Mouse (Mus musculus): ENCODE measurements at regions not wholly inside any gene's neighbourhood (a gene's known extent, or its start where the extent isn't known, plus 50 kb on each side); places are given as distances from the start of the nearest gene placed in this dataset.
"Not testable (repeated sequence)": the region's sequence is repeated elsewhere in the genome, so short reads cannot be mapped to it uniquely, and the experiment has no call there.

GRCm38 (mm10) chr2:18617520-18617919 is 54.7 kb upstream of the Commd3 start:
- no peak for DNase-seq (ENCODE audit: low read depth)

DNA sequence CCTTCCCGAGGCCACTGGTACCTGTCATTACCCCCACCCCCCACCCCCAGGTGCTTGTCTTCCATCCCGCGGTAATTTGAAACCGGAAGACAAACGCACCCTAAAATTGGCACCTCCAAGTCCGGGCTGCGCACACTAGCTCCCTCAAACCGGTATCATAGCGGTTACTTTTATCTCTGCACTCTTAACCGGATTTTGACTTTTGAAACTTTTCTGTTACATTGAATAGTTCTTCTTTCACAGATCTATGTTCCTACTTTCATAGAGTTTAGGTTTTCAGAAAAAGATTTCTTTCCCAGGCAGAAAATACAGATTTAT is 62.4 kb upstream of the Commd3 start:
- DNase-seq (ENCODE audit: low read depth), result peak; percentile 78

- DNase-seq (ENCODE audit: low read depth), result peak; percentile 55
Measured at GRCm38 (mm10) chr2:18609075-18609867, 62.9 kb upstream of the Commd3 start.

- peak; percentile 78 for DNase-seq (ENCODE audit: low read depth)
Measured at GRCm38 (mm10) chr2:18608260-18609074, 63.7 kb upstream of the Commd3 start.

- peak; percentile 60 for DNase-seq (ENCODE audit: low read depth)
Measured at GRCm38 (mm10) chr2:18607586-18608259, 64.5 kb upstream of the Commd3 start.

- peak; percentile 71 for DNase-seq (ENCODE audit: low read depth)
Measured at GRCm38 (mm10) chr2:18607088-18607487, 65.1 kb upstream of the Commd3 start.

GRCm38 (mm10) chr2:18592221-18592620 is 80.0 kb upstream of the Commd3 start:
- peak; percentile 16 for DNase-seq (ENCODE audit: low read depth)

GRCm38 (mm10) chr2:18588232-18588631 is 84.0 kb upstream of the Commd3 start:
- no peak for DNase-seq (ENCODE audit: low read depth)

DNA sequence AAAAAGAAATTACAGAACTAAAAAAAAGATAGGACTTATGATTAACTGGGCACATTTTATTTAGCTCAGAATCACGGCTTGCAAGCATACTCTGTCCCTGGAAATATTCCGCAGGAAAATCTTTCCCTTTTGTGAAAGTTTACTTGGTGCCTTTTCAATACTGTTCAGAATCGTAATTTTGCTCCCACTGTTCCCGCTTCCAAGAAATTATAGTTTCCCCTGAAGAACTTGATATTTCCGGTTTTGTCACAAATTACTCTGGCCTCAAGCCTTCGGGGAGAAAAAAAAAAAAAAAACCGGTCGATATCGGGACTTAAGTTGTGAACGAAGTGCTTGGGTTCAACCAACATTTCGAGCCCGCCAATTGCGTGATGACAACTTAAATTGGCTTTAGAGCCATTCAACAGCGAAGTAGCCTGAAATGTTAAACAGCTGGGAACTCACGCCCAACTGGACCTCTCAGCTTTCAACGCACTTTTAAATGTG is 84.4 kb upstream of the Commd3 start:
- DNase-seq (ENCODE audit: low read depth), result peak; percentile 58

GRCm38 (mm10) chr2:18586925-18587724 is 85.1 kb upstream of the Commd3 start:
- DNase-seq (ENCODE audit: low read depth), result peak; percentile 84

DNA sequence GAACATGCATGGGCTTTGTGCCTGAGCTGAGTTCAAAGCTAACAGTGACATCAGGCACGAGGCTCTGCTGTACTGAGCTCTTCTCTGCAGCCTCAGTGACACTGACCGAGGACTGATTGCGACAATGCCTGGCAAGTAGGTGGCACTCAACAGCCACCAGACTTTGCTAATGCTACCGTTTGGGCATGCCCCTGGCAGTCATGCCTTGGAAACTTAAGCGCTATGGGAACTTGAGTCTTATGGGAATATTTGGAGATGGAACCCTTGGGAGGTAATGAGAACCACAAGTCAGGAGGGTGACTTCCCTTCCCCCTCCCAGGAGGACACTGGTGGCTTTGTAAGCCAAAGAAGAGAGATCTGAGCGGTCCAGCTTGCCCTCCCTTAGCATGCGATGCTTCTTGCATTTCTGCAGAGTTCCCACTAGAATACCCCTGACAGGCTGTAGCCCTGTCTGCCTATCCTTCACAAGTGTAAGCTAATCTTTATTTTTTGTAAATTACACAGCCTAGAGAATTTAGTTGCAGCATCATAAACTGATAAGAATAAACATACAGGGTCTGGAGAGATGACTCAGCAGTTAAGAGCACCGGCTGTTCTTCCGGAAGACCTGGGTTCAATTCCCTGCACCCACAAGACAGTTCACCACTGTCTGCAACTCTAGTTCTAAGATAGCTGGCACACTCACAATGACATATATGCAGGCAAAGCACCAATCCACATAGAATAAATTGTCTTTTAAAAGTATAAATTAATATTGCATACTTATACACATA is 86.4 kb upstream of the Commd3 start:
- DNase-seq (ENCODE audit: low read depth), result peak; percentile 29

DNA sequence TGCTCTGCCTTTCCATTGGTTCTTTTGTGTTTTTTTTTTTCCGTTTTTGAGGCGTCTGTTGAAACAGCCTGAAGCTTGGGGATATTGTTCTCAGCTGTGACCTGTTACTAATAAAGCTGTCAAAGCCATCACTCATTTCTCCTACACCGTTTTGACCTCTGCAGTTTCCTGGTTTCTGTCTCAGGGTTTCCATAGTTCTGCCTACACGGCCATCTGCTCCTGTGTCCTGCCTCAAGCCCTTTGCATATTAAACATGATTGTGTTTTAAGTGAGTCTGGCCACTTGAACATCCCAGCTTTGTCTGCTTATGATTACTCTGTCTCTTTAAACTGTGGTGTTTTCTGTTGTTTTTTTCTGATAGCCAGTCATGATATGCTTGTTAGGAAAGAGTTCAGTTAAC is 114.1 kb upstream of the Commd3 start:
- no peak for DNase-seq (ENCODE audit: low read depth)

GRCm38 (mm10) chr2:18547964-18548643 is 124.1 kb upstream of the Commd3 start:
- DNase-seq (ENCODE audit: low read depth), result peak; percentile 11

- DNase-seq (ENCODE audit: low read depth), result peak; percentile 51
Measured at GRCm38 (mm10) chr2:18524387-18524786, 131.8 kb upstream of the Dnajc1 start.

DNA sequence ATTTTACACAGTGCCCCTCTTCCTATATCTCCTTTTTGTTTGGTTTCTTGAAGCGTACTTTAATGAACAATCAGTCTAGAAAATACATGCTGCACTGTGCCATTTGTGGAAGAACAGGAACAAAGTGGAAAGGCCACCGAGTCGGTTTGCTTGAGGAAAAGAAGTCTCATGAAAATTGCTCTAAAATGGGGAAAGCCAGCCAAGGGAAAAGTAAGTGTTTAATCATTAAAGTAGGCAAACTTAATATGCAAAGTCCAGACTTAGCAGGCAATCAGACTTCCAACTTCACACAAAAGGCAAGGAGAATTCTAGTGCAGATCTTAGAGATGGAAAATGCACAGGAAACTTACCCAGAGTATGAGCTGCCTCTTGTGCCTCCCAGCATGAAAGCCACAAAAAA is 131.3 kb upstream of the Dnajc1 start:
- no peak for DNase-seq (ENCODE audit: low read depth)

DNA sequence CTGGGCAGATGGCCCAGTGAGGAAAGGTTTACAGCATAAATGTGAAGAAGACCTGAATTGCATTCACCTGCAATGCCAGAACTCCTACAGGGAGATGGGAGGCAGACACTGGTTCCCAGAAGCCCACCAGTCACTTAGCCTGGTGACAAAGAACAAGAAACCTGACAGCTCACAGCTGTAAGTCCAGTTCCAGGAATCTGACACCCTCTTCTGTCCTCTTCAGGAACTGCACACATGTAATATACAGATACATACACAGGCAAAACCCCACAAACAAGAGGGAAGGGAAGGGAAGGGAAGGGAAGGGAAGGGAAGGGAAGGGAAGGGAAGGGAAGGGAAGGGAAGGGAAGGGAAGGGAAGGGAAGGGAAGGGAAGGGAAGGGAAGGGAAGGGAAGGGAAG is 120.8 kb upstream of the Dnajc1 start:
- peak; percentile 42 for DNase-seq (ENCODE audit: low read depth)

GRCm38 (mm10) chr2:18509317-18509716 is 116.7 kb upstream of the Dnajc1 start:
- DNase-seq (ENCODE audit: low read depth), result no peak

DNA sequence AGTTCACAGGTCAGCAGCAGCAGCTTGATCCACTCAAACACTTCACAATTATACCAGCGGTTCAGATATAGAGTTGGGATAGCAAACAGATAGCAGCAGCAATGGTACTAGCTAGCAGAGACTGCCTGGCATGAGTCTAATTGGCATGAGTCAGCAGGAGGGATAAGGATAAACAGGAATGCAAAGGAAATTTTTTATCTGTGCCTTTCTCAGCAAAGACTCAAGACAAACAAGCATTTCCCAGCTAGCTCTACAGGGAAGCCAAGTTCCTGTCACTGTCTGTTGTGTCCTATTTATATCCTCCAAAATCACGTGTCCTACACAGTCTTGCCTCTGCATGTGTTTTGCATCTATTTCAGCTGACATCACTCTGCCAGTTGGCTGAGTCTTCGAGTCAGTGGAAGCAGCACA is 80.7 kb upstream of the Dnajc1 start:
- no peak for DNase-seq (ENCODE audit: low read depth)

- no peak for DNase-seq (ENCODE audit: low read depth)
Measured at GRCm38 (mm10) chr2:18460901-18461300, 68.3 kb upstream of the Dnajc1 start.

- not testable (repeated sequence) for DNase-seq (ENCODE audit: low read depth)
Measured at GRCm38 (mm10) chr2:18460281-18460680, 67.7 kb upstream of the Dnajc1 start.

Data from induced T-regulatory cell, adult 2 months (primary cell).